Mouse (Mus musculus) adrenal gland, adult 2 months (tissue): ENCODE measurements around the gene Cdc6. TPM values are rescaled to one million over a fixed set of nuclear protein-coding genes. Genes with fewer than 3 reads are reported as not detected.

Source experiments
- polyA plus RNA-seq: library from polyadenylated mRNA; depleted of rRNA; stranded (reverse); fragments of >200 nt; gene quantifications from 2 replicates; pipeline ENCODE4 v1.2.3, GENCODE M21; 2012; rRNA removed
- total RNA-seq, 2 experiments: library from RNA; stranded (reverse); gene quantifications; 2 replicates each; pipeline ENCODE4 v1.2.3; 2021

The Cdc6 gene
- total and polyA plus RNA-seq, 3 experiments = 0.08 to 0.86 (median 0.48) TPM

Other genes starting within 250 kb of the Cdc6 start
- not detected for gene Gsdma, start 243.4 kb upstream of the Cdc6 start, total RNA-seq
- not detected in 2 replicates for gene Gsdma, start 243.4 kb upstream of the Cdc6 start, polyA plus RNA-seq
- 100 to 1,000 TPM; 128 to 130 TPM for gene Psmd3, start 225.2 kb upstream of the Cdc6 start, total RNA-seq
- 177 and 195 TPM in 2 replicates for gene Psmd3, start 225.2 kb upstream of the Cdc6 start, polyA plus RNA-seq
- not detected for gene Csf3, start 206.5 kb upstream of the Cdc6 start, total RNA-seq
- gene Csf3, start 206.5 kb upstream of the Cdc6 start, polyA plus RNA-seq = 0.26 TPM in 1 of 2 replicates, not detected in the other
- 10 to 100 TPM; 45.3 to 55.1 TPM for gene Med24, start 178.4 kb upstream of the Cdc6 start, total RNA-seq
- gene Med24, start 178.4 kb upstream of the Cdc6 start, polyA plus RNA-seq = 74.3 and 99.6 TPM in 2 replicates
- gene Thra, start 167.2 kb upstream of the Cdc6 start, total RNA-seq = 10 to 100 TPM; 84.6 to 86.1 TPM
- 105 and 132 TPM in 2 replicates for gene Thra, start 167.2 kb upstream of the Cdc6 start, polyA plus RNA-seq
- gene Nr1d1, start 132.5 kb upstream of the Cdc6 start, total RNA-seq = 100 to 1,000 TPM; 135 to 155 TPM
- 404 and 577 TPM in 2 replicates for gene Nr1d1, start 132.5 kb upstream of the Cdc6 start, polyA plus RNA-seq
- gene Msl1, start 112.3 kb upstream of the Cdc6 start, total RNA-seq = 10 to 100 TPM; 80.9 to 98.0 TPM
- 63.2 and 65.0 TPM in 2 replicates for gene Msl1, start 112.3 kb upstream of the Cdc6 start, polyA plus RNA-seq
- gene Casc3, start 102.9 kb upstream of the Cdc6 start, total RNA-seq = 10 to 100 TPM; 30.0 to 32.3 TPM
- gene Casc3, start 102.9 kb upstream of the Cdc6 start, polyA plus RNA-seq = 27.9 and 30.2 TPM in 2 replicates
- gene Rapgefl1, start 71.0 kb upstream of the Cdc6 start, total RNA-seq = under 1 TPM; 0.29 to 0.79 TPM
- 1.5 and 1.9 TPM in 2 replicates for gene Rapgefl1, start 71.0 kb upstream of the Cdc6 start, polyA plus RNA-seq
- gene Wipf2, start 44.2 kb upstream of the Cdc6 start, total RNA-seq = 10 to 100 TPM; 15.6 to 23.7 TPM
- gene Wipf2, start 44.2 kb upstream of the Cdc6 start, polyA plus RNA-seq = 8.9 and 13.4 TPM in 2 replicates
- gene Rara, start 20.0 kb downstream of the Cdc6 start, total RNA-seq = 10 to 100 TPM; 17.0 to 30.8 TPM
- gene Rara, start 20.0 kb downstream of the Cdc6 start, polyA plus RNA-seq = 43.7 and 44.9 TPM in 2 replicates
- not detected for gene Gjd3, start 75.2 kb downstream of the Cdc6 start, total RNA-seq
- gene Gjd3, start 75.2 kb downstream of the Cdc6 start, polyA plus RNA-seq = 1.1 and 1.2 TPM in 2 replicates
- gene Top2a, start 116.4 kb downstream of the Cdc6 start, total RNA-seq = 1 to 10 TPM; 4.1 to 8.1 TPM
- 0.28 and 0.29 TPM in 2 replicates for gene Top2a, start 116.4 kb downstream of the Cdc6 start, polyA plus RNA-seq
- 100 to 1,000 TPM in 1 of 2 experiments, 10 to 100 TPM in 1; 93.9 to 147 TPM for gene Igfbp4, start 133.4 kb downstream of the Cdc6 start, total RNA-seq
- gene Igfbp4, start 133.4 kb downstream of the Cdc6 start, polyA plus RNA-seq = 144 and 247 TPM in 2 replicates
- gene Tns4, start 181.5 kb downstream of the Cdc6 start, total RNA-seq = under 1 TPM; 0.31 to 0.58 TPM
- 0.45 and 1.5 TPM in 2 replicates for gene Tns4, start 181.5 kb downstream of the Cdc6 start, polyA plus RNA-seq
- gene Ccr7, start 247.3 kb downstream of the Cdc6 start, total RNA-seq = under 1 TPM in 1 of 2 experiments, not detected in 1; 0.14 TPM
- gene Ccr7, start 247.3 kb downstream of the Cdc6 start, polyA plus RNA-seq = 0.50 and 0.86 TPM in 2 replicates